In the genomic region with DNA sequence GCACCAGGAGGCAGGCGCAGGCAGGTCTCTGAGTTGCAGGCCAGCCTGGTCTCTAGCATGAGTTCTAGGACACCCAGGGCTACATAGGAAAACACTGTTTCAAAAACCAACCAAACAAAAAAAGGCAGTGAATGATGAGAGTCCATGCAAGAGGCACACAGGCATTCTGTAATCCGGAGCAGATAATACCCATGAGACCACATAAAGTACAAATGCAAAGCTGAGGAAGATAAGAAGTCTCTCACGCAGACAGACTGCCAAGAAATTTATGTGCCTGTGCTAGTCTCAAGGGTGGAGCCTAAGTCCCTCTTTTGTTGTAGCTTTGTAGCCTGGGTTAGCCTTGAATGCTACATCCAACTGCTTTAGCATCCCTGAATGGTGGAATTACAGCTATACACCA, we compare ENCODE assay signal across 27 mouse cellular contexts. TPM values are rescaled to one million over a fixed set of nuclear protein-coding genes. Genes with fewer than 3 reads are reported as not detected.
DNase-seq lines count a peak whose midpoint lies in the region; ATAC-seq and TF ChIP-seq lines count a peak whose summit lies in the region.
"Had no signal": no experiment of that assay in that cellular context is flagged by ENCODE, and none has a peak within 500 bp of the region (broad histone marks: within the 10 kb centered on the region; RNA-seq: fewer than 3 reads in every experiment).

No protein-coding gene starts in this region.

- WGBS in liver, adult 2 months = 72% methylated on average over 3 of the region's 3 CpGs
- 84% methylated on average over 3 of the region's 3 CpGs for WGBS in midbrain, embryonic 15.5 days

- H3K9ac ChIP-seq in liver, adult 2 months (ENCODE audit: low read depth, low read length) = no peak overlapping the region
- no peak overlapping the region for H3K9ac ChIP-seq in midbrain, embryonic 15.5 days
- H3K9ac ChIP-seq: embryonic facial prominence, embryonic 13.5 days; embryonic facial prominence, embryonic 15.5 days; forebrain, embryonic 12.5 days had no signal

- peak; percentile 86 for ATAC-seq in megakaryocyte progenitor cell, adult 5-6 weeks (replicated peaks; ENCODE audit: poor library complexity)
- ATAC-seq in midbrain, embryonic 15.5 days (replicated peaks) = no peak
- ATAC-seq: activated CD4-positive, CD25-positive, alpha-beta regulatory T cell, adult 4 months; CD4-positive, CD25-positive, alpha-beta regulatory T cell, adult 4 months; forebrain, embryonic 14.5 days; forebrain, embryonic 16.5 days; Patski had no signal

- H3K27me3 ChIP-seq in liver, adult 2 months (ENCODE audit: control insufficient read depth, insufficient read depth, low read length) = no peaks in the 10 kb centered on the region
- H3K27me3 ChIP-seq in midbrain, embryonic 15.5 days (replicated peaks) = no peaks in the 10 kb centered on the region
- H3K27me3 ChIP-seq: CH12.LX; embryonic facial prominence, embryonic 13.5 days; embryonic facial prominence, embryonic 15.5 days; forebrain, embryonic 12.5 days; Patski had no signal

- H3K4me3 ChIP-seq in liver, adult 2 months (ENCODE audit: insufficient read depth, low read depth, low read length) = no peak overlapping the region
- no peak overlapping the region for H3K4me3 ChIP-seq in midbrain, embryonic 15.5 days
- H3K4me3 ChIP-seq: embryonic facial prominence, embryonic 13.5 days; embryonic facial prominence, embryonic 15.5 days; erythroblast, embryonic 14.5 days; forebrain, embryonic 10.5 days; forebrain, embryonic 12.5 days had no signal

- TF ChIP-seq CTCF in liver, adult 2 months (IDR thresholded peaks at IDR 0.05; ENCODE audit: low read depth, low read length) = no peak

- H3K4me2 ChIP-seq in midbrain, embryonic 15.5 days = no peak overlapping the region
- H3K4me2 ChIP-seq: embryonic facial prominence, embryonic 13.5 days; embryonic facial prominence, embryonic 15.5 days; forebrain, embryonic 12.5 days had no signal

- DNase-seq in liver, adult 2 months (ENCODE audit: extremely low read depth, low read depth, low spot score) = no peak
- DNase-seq in liver = no peak
- no peak for DNase-seq in layer of hippocampus, adult 9-10 months (ENCODE audit: low spot score)
- DNase-seq: adrenal gland, adult 8-10 months; adrenal gland, postnatal 14 days; adrenal gland, postnatal 36 days; B cell, adult 2 months; cerebellum, adult 11-12 months; cerebellum, adult 2 months; cerebellum, adult 9-10 months; cerebellum, postnatal 10 days; cerebellum, postnatal 36 days; embryo, embryonic 11 days had no signal

- no peaks in the 10 kb centered on the region for H3K9me3 ChIP-seq in midbrain, embryonic 15.5 days
- H3K9me3 ChIP-seq: embryonic facial prominence, embryonic 13.5 days; embryonic facial prominence, embryonic 15.5 days; forebrain, embryonic 10.5 days; forebrain, embryonic 12.5 days; G1E had no signal

- peaks cover 8% of the 10 kb centered on the region for H3K4me1 ChIP-seq in liver, adult 2 months (ENCODE audit: control insufficient read depth, insufficient read depth, low read length)
- H3K4me1 ChIP-seq in midbrain, embryonic 15.5 days = peaks cover 11% of the 10 kb centered on the region; the same call in 1 of the 2 replicates
- H3K4me1 ChIP-seq: forebrain, embryonic 10.5 days; forebrain, embryonic 12.5 days had no signal

- H3K79me2 ChIP-seq in liver, adult 2 months (ENCODE audit: control insufficient read depth, insufficient read depth, low read length) = no peaks in the 10 kb centered on the region

- peaks cover 55% of the 10 kb centered on the region for H3K36me3 ChIP-seq in liver, adult 2 months (ENCODE audit: control insufficient read depth, insufficient read depth, low read length)
- peaks cover 41% of the 10 kb centered on the region for H3K36me3 ChIP-seq in midbrain, embryonic 15.5 days (replicated peaks)

- TF ChIP-seq POLR2A in liver, adult 2 months (IDR thresholded peaks at IDR 0.05; ENCODE audit: extremely low read depth, insufficient read depth, low read length) = no peak

- 0 out of 2 replicates have a peak overlapping the region, but pooled peaks have one; percentile 13 for H3K27ac ChIP-seq in liver, adult 2 months (replicated peaks; ENCODE audit: insufficient read depth, low read depth, low read length)
- H3K27ac ChIP-seq in midbrain, embryonic 15.5 days = no peak overlapping the region
- H3K27ac ChIP-seq: embryonic facial prominence, embryonic 13.5 days; embryonic facial prominence, embryonic 15.5 days; forebrain, embryonic 10.5 days; forebrain, embryonic 12.5 days had no signal

RNA-seq across cellular contexts. Expression of gene Sar1a, which starts 14.4 kb away (rescaled TPM):
- 73.0 and 76.2 TPM in 2 replicates for total RNA-seq in liver, adult 2 months (2014; rRNA removed)
- polyA plus RNA-seq in liver, adult 2 months (2012; rRNA removed) = 44.9 and 53.2 TPM in 2 replicates
- total RNA-seq in megakaryocyte progenitor cell, adult 5-6 weeks (2015) = 81.2 and 88.9 TPM in 2 replicates
- total RNA-seq in megakaryocyte progenitor cell, adult 5-6 weeks (2017) = 98.0 and 113 TPM in 2 replicates
- 199 and 206 TPM in 2 replicates for polyA plus RNA-seq in midbrain, embryonic 15.5 days (2015; fragmentation: Nextera tagmentation; extraction: Ambion mirVana)

RNA-seq across cellular contexts. Expression of gene Ppa1, which starts 17.3 kb away (rescaled TPM):
- total RNA-seq in liver, adult 2 months (2014; rRNA removed) = 279 and 331 TPM in 2 replicates
- 92.3 and 126 TPM in 2 replicates for polyA plus RNA-seq in liver, adult 2 months (2012; rRNA removed)
- total RNA-seq in megakaryocyte progenitor cell, adult 5-6 weeks (2015) = 94.9 and 95.4 TPM in 2 replicates
- 139 and 176 TPM in 2 replicates for total RNA-seq in megakaryocyte progenitor cell, adult 5-6 weeks (2017)
- 209 and 210 TPM in 2 replicates for polyA plus RNA-seq in midbrain, embryonic 15.5 days (2015; fragmentation: Nextera tagmentation; extraction: Ambion mirVana)

RNA-seq across cellular contexts. Expression of gene Tysnd1, which starts 29.7 kb away (rescaled TPM):
- 26.8 and 31.3 TPM in 2 replicates for total RNA-seq in liver, adult 2 months (2014; rRNA removed)
- polyA plus RNA-seq in liver, adult 2 months (2012; rRNA removed) = 111 and 123 TPM in 2 replicates
- total RNA-seq in megakaryocyte progenitor cell, adult 5-6 weeks (2015) = 19.0 and 19.7 TPM in 2 replicates
- 19.9 and 22.7 TPM in 2 replicates for total RNA-seq in megakaryocyte progenitor cell, adult 5-6 weeks (2017)
- polyA plus RNA-seq in midbrain, embryonic 15.5 days (2015; fragmentation: Nextera tagmentation; extraction: Ambion mirVana) = 31.1 and 32.9 TPM in 2 replicates

RNA-seq across cellular contexts. Expression of gene Aifm2, which starts 49.4 kb away (rescaled TPM):
- 19.8 and 22.4 TPM in 2 replicates for total RNA-seq in liver, adult 2 months (2014; rRNA removed)
- polyA plus RNA-seq in liver, adult 2 months (2012; rRNA removed) = 19.3 and 23.2 TPM in 2 replicates
- total RNA-seq in megakaryocyte progenitor cell, adult 5-6 weeks (2015) = 1.2 and 1.3 TPM in 2 replicates
- 3.7 and 4.4 TPM in 2 replicates for total RNA-seq in megakaryocyte progenitor cell, adult 5-6 weeks (2017)
- 12.0 and 14.0 TPM in 2 replicates for polyA plus RNA-seq in midbrain, embryonic 15.5 days (2015; fragmentation: Nextera tagmentation; extraction: Ambion mirVana)
